Mouse (Mus musculus): ENCODE data around the gene Ippk.

Ippk gene

DNA sequence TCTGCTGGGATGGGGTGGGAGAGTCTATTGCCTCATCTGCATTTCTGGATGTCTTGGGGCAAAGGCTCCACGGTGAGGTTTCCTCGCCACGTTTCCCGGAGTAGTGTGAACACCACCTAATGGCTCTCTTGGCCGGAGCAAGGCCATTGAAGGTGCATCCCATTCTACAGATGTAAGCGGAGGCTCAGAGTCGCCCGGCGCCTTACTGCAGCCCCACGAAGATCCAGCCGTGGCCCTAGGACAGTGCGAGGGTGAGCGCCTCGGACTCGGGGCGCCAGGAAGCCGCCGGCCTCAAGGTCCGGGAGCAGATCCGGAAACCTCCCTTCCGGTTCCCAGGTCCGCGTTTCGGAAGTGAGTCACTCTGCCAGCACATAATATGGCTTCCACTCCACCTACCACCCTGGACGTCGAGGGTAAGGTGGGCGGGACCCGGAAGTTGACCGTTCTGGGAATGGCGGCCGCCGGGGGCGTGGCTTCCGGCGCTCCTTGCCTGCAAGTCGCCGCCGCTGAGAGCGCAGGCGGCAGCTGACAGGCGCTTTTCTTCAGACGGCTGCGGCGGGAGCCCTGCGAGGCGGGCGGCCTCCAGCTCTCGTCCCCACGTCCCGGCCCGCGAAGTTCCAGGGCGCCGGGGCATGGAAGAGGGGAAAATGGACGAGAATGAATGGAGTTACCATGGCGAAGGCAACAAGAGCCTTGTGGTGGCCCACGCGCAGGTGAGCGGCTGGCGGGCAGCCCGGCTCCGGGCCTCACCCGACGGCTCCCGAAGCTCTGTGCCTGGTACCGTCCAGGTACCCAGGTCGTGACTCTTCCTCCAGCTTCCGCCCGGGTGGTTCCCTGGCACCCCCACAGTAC is at the start of gene Ippk:
Gene Ippk (plus strand): TSS at position 496 of the 852 bp plus-strand sequence.
- peak; percentile 98 for DNase-seq (ENCODE audit: low read depth, low spot score)

- no peak for DNase-seq (ENCODE audit: low read depth, low spot score)
Observed at GRCm38 (mm10) chr13:49371428-49371899, 49.6 kb upstream of the Ippk start.

- DNase-seq (ENCODE audit: low read depth, low spot score) = no peak
Observed at GRCm38 (mm10) chr13:49372370-49373060, 48.5 kb upstream of the Ippk start.

DNA sequence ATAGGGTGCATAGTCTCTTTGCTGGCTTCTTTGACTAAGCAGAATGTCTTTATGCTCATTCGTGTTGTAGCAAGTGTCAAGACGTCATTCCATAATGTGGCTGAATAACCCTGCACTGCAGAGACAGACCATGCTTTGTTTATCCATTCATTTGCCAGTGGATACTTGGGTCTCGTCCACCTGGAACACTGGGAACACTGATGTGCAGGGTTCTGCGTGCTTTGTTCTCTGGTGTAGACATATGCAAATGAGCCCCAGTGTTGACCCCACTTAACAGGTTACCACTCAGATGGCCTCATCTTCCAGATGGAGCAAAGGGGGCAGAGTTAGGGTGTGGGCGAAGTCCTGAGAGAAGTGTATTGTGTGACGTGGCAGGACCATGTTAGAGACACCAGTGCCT is 46.7 kb upstream of the Ippk start:
- no peak for DNase-seq (ENCODE audit: low read depth, low spot score)

DNA sequence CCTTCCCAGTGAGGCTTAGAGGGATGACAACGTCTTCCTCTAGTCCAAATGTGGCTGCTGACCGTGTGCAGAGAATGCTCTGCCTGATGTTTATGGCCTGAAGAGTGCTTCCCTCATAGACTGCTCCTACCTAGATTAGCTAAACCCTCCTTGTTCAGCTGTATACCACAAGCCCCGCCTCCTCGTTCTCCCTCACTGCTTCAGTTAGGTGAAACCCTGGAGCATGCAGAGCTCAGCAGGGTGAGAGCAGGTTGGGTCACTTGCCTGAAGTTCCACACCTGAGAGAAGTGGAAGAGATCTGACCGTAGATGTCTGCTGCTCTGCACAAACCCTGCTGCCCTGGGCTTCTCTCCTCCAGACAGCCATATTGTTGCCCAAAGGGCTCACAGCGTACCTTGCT is 46.3 kb upstream of the Ippk start:
- DNase-seq (ENCODE audit: low read depth, low spot score) = peak; percentile 42

DNA sequence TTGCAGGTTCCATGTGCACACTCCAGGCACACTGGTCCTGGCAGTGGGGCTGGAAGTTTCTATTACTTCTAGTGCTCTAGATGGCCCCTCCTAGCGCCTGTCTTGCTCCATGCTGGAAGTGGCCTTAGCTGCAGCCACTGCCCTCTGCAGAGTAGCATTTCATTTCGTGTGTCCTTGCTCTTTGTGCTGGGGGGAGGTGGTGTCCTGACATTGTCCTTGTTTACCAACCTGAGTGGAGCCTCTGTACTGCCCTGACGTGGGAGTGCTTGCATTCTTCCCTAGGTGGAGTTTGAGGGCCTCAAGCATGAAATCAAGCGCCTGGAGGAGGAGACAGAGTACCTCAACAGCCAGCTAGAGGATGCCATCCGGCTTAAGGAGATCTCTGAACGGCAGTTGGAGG is 43.4 kb upstream of the Ippk start:
- no peak for DNase-seq (ENCODE audit: low read depth, low spot score)

- no peak for DNase-seq (ENCODE audit: low read depth, low spot score)
Observed at GRCm38 (mm10) chr13:49379301-49379700, 41.7 kb upstream of the Ippk start.

DNA sequence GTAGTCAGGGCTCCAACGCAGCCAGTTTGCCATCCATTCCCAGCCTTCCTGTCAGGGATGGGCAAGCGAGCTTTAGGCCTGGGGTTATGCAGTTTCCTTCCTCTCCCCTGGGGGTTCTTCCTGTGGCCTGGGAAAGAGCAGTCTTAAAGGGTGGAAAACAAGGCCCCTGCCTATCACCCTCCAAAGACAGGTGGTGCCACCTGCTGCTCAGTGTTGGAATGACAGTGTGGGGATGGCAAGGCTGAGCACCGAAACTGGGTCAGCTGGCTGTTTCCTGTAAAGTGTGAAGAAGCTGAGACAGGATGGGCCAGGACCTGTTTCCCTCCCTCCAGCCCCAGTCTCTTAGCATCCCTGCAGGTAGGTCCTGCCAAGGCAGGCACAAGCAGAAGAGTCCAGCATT is 39.8 kb upstream of the Ippk start:
- DNase-seq (ENCODE audit: low read depth, low spot score) = peak; percentile 82

GRCm38 (mm10) chr13:49382997-49383396 is 38.1 kb upstream of the Ippk start:
- no peak for DNase-seq (ENCODE audit: low read depth, low spot score)

DNA sequence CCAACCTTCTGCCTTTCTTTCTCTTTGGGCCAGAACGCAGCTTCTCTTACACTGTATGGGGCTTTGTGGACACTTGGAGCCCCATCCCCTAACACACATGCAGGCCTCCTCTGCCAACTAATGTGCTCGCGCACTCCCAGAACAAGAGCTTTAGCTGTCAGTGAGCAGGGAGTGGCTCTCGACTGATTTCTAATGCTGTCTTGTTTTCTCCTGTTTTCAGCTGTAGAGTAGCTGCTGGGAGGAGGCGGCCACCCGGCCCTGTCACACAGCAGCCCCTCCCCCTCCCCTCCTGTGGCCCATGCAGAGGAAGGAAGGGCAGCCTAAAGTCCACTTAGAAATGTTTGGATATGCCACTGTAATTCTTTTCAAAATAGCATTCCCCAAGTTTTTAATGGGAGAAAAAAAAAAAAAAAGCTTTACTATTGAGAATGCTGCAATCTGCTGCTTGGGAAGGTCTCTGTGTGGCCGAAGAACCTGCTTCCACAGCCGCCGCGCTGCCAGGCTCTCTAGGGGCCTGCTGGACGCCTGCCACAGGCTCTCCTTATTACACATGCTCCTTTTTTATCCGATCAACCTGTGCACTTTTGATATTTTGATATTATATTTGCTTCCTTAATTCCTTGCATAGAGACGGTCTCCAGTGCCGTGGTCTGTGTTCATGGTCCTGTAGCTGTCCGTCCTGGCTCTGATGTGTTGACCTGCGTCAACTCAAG is 36.1 kb upstream of the Ippk start:
- DNase-seq (ENCODE audit: low read depth, low spot score) = no peak

GRCm38 (mm10) chr13:49391374-49391773 is 29.7 kb upstream of the Ippk start:
- peak; percentile 55 for DNase-seq (ENCODE audit: low read depth, low spot score)

- DNase-seq (ENCODE audit: low read depth, low spot score) = no peak
Observed at GRCm38 (mm10) chr13:49393579-49393978, 27.5 kb upstream of the Ippk start.

DNA sequence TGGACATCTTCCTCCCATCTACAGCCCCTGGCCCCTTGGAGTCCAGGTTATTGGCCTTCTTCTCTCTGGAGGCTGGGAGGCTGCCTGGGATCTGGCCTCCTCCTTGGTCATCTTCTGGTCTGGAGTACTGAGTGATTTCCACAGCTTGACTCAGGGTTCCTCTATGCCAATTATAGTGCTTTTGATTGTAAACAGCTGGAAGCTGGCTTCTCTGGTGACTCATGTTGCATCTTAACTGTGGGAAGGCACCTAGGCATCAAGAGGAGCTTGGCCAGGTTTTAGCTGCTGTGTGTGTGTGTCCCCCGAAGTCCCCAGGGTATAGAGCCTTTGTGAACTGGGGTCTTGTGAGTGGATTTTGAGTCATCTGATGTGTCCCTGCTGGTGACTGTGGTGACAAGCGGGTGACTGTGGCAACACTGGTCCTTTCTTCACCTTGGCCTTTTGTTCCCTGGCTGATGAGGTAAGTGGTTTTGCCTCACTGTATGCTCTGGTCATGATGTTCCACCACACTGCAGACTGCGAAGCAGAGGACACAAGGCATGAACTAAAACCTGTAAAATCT is 26.1 kb upstream of the Ippk start:
- no peak for DNase-seq (ENCODE audit: low read depth, low spot score)

- no peak for DNase-seq (ENCODE audit: low read depth, low spot score)
Observed at GRCm38 (mm10) chr13:49396798-49397197, 24.3 kb upstream of the Ippk start.

DNA sequence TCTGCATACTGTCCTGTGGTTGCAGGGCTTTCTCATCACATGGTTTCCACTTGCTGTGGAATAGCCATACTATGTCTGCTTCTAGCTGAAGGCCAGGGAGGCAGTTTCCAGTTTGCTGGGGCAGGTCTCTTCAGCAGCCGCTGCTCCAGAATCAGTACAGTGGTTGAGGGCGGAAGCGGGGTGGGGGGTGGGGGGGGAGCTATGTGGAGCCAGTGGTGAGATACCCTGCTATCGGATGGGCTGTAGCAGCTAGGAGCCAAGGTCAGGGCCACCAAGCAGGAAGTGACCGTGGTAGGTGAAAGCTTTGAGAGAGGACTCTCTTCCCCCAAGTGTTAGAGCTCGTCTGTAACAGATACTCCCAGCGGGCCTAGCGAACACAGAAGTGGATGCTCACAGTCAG is 22.9 kb upstream of the Ippk start:
- DNase-seq (ENCODE audit: low read depth, low spot score) = no peak

- DNase-seq (ENCODE audit: low read depth, low spot score) = peak; percentile 36
Observed at GRCm38 (mm10) chr13:49400139-49400538, 20.9 kb upstream of the Ippk start.

- no peak for DNase-seq (ENCODE audit: low read depth, low spot score)
Observed at GRCm38 (mm10) chr13:49402628-49403027, 18.4 kb upstream of the Ippk start.

DNA sequence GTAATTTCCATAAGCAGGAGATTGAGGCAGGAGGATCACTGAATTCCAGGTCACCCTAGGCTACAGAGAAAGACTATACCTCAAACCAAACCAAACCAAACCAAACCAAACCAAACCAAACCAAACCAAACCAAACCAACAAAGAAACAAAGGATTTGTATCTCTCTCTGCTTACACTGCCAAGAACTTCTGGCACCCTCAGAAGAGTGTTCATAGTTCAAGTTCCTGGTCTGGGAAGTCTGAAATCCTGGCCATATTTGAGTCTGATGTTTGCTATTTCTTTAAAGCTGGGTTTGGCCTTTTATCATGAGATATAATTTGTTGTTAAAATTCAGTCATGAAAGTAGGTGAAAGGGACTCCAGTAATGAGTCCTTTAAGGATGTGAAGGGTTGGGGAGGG is 13.3 kb upstream of the Ippk start:
- DNase-seq (ENCODE audit: low read depth, low spot score) = no peak

DNA sequence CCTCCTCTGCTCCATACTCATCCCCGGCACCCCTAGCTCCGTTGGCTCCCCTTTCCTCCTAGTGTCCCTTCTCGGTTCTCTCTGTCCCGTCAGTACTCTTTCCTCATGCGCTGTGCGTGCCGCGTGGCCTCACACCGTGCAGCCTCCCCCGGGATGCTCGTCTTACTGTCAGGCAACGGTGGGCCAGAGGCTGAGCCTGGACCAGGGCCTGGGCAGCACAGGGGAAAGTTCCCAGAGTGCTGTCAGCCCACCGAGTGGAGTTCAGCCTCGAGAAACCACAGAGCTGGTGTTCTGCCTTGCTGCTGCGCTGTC is 513 bp downstream of the Ippk start:
- no peak for DNase-seq (ENCODE audit: low read depth, low spot score)

DNA sequence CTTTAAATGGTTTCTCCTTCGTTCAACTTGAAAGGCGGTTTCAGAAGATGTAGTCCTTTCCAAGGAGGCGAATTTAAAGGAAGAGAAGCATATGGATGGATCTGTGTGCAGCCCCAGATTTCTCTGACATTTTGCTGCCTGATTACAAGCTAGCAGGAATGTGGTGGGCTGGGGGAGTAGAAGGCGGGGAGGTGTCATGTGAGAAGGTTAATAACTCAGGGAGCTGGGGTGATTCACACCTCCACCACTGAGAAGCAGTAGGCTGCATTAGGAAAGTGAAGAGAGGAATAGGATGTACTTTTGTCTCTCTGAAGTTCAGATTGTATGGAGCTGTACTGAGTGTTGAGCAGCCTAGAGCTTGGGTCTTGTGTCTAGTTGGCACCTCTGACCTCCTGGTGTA is 910 bp downstream of the Ippk start:
- no peak for DNase-seq (ENCODE audit: low read depth, low spot score)

DNA sequence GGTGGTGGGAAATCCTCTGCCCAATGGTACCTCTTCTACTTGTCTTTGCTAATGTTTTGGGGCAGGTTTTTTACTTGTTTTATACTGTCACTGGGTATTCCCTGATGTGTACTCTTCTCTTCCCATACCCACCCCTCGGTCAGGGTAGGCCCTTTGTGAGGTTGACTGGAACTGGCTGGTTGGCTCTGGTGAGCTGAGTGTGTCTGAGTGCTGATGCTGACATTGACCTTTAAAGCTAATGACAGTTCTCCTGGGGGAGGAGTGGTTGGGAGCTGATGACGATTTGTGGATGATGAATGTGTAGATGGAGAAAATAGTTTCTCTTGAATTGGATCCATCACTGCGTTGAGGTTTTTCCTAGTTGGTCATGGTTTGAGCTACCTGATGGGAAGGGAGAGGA is 5.7 kb downstream of the Ippk start:
- DNase-seq (ENCODE audit: low read depth, low spot score) = no peak

- no peak for DNase-seq (ENCODE audit: low read depth, low spot score)
Observed at GRCm38 (mm10) chr13:49428042-49428675, 7.1 kb downstream of the Ippk start.
